Mouse (Mus musculus): ENCODE results near the gene Sap30bp.

Sap30bp gene

GRCm38 (mm10) chr11:115933108-115933746 is at the start of gene Sap30bp, which contains the start of gene Recql5:
Gene Sap30bp (plus strand): TSS chr11:115933282.
Gene Recql5 (minus strand): TSS chr11:115933477.
- DNase-seq, result peak; percentile 98

- peak in 1 of 2 experiments; percentile 66 for DNase-seq
These were observed 48.7 kb upstream of the Sap30bp start for GRCm38 (mm10) chr11:115884361-115884760.

DNA sequence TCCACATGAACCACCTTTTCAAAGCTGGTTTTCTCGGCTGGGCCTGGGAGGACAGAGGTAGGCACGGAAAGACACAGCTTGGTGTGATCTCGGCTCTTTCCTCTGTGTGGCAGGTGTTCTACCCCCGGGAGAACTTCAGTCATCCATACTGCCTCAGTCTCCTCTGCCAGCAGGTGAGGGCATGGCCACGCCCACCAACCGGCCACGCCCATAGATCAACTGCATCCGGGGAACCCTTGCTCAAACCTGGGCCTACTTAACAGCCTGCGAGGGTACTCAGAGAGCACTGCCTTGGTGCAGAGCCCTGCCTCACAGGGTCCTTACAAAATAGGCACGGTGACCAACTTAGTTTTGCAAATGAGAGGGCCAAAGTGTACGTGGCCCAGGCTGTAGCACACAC is 47.8 kb upstream of the Sap30bp start:
- DNase-seq, result no peak

DNA sequence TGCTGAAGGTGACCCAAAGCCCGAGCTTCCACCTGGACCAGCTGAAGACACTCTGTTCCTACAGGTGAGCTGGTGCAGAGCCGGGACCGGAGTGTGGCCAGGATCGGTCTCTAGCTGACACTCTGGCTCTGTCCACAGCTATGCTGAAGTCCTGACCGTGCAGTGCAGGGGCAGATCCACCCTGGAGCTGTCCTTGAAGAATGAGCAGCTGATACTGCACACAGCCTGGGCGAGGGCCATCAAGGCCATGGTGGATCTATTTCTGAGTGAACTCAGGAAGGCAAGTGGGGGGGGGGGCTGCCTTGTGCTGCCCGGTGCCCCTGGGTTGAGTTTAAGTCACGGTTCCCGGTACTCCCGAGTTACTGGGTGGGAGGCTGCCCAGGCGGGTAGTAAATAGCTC is 46.6 kb upstream of the Sap30bp start:
- DNase-seq, result no peak

DNA sequence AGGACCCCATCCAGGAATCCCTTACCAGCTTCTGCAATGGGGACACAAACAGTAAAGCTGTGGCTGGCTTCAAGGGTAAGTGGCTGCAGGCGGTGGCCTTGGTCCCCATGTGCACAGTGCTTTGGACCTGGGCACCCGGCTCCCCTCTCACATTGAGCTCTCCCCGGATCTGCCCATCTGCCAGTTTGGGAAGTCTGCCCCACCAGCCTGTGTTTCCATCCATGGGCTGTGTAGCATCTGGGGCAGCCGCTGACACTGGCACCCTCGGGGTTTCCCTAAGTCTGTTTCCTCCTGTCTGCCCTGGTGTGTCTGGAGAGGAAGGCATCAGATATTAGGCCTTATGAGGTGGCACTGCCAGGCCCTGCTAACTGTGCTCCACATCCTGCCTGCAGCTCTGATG is 45.1 kb upstream of the Sap30bp start:
- DNase-seq, result no peak

DNA sequence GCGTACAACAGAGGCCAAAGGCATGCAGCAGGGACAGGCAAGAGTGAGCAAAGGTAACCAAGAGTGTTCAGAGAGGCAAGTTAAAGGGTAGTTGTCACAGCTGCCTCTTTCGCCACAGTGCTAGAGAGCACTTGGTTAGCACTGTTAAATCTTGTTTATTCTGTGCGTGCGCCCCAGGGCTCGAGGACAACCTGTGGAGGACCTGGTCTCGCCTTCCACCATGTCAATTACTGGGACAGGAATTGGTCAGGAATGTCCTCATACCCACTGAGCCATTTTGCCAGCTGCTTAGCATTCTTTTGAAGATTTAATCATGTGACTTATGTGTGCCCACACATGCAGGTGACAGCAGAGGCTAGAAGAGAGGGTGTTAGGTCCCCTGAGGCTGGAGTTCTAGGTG is 43.9 kb upstream of the Sap30bp start:
- DNase-seq, result no peak

DNA sequence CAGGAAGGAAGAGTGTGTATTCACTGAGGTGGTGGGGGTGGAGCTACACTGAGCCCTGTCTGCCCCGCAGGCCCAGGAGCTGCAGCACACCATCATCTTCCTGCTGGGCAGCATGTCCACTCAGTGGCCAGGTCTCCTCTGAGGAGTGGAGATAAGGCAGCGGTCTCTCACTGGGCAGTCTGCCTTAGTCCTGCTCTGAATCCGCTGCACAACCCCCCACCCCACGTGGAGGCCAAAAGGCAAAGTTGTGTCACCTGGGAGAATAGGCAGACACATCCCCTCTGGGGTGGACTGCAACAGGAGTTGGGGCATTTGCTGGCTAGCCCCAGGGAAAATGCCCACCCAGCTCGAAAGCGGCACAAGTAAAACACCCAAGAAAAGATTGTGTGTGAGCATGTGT is 40.9 kb upstream of the Sap30bp start:
- no peak for DNase-seq

DNA sequence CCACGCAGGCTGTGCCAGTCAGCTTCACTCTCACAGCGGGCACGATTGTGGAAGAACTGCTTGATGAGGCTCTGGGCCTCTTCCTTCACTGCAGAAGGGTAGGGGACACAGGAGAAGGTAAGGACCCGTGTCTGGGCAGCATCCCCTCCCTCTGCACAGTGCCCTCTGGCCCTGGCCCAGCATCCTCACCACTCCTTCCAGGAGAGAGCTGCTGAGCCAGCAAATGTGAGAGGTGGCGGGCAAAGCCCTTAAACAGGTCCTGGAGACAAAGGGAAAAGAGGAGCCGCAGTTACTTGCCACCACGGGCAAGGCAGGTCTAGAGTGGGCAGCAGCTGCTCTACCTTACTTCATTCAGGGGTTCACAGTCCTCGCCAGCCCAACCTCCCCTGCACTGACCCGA is 40.0 kb upstream of the Sap30bp start:
- peak in 1 of 2 experiments; percentile 46 for DNase-seq

- peak in 1 of 2 experiments; percentile 49 for DNase-seq
These were observed 38.1 kb upstream of the Sap30bp start for GRCm38 (mm10) chr11:115894755-115895520.

DNA sequence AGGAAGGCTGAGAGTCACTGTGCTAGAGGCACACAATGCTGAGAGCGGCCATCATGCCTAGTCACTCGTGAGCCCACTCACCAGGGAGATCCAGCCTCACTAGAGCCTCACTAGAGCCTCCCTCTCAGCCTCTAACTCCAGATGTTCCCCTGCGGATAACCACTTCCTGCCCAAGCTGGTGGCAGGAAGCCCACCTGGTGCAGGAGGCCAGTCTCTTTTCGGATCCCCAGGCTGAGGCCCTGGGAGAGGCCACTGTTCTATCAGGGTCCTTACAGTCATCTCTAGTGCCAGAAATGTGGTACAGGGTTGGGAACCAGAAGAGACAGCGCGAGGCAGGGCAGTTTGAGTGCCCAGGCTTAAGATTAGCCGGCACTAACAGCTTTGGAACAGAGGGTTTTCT is 34.6 kb upstream of the Sap30bp start:
- no peak for DNase-seq

DNA sequence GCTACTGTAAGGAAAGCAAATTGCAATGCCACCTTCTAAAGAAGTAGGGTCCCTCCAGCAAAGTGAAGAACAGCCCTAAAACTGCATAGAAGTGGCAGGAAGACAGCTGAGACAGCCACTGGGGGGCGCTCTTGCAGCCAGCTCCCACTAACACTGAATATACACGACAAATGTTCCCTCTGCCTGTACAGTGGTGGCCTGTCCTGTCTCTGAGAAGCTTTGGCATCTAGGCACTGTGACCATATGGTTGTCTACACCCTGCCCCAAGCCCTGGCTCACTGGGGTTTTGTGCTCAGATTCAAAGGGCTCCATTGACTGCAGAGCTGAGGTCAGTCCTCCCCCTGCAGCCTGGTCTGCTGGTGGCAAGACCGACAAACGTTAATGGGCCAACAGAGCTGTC is 34.2 kb upstream of the Sap30bp start:
- peak in 1 of 2 experiments; percentile 47 for DNase-seq

GRCm38 (mm10) chr11:115899486-115900266 is 33.4 kb upstream of the Sap30bp start, which contains the start of gene Smim5:
Gene Smim5 (plus strand): TSS chr11:115899966.
- DNase-seq, result peak; percentile 83 to 91

DNA sequence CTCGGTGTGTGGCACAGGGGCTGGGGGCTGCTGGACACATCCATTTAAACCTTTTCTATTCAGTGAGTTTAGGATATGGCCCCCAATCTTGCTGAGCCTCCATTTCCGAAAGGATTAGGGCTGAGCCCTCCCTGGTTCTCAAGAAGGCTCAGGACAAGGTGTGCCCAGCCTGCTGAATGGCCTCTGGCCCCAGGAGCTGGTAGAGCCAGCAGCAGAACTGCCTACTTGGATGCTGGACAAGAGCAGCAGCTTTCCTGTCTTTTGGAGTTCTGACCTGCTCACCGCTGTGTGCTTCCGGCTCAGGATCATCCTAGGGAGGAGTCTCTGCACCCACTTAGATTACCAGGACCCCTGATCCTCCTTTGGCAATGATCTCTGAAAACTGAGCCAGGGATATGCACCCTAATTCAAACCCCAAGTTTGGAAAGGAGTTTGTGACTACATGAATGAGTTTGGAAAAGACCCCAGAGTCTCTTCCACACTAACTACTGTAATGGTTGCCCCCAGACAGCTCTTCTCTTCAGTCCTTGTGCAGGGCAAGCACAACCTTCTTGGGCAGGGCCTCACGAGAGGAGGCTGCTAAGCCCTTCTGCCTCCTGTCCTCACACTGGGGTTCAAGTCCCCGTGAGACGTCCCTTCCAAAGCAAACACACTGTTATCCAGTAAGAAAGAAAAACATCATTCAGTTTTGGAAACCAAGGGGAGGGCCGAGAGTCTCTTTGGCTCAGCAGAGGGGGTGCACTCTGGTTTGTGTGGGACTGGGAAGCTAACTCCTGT is 32.3 kb upstream of the Sap30bp start:
- DNase-seq, result peak in 1 of 2 experiments; percentile 56

DNA sequence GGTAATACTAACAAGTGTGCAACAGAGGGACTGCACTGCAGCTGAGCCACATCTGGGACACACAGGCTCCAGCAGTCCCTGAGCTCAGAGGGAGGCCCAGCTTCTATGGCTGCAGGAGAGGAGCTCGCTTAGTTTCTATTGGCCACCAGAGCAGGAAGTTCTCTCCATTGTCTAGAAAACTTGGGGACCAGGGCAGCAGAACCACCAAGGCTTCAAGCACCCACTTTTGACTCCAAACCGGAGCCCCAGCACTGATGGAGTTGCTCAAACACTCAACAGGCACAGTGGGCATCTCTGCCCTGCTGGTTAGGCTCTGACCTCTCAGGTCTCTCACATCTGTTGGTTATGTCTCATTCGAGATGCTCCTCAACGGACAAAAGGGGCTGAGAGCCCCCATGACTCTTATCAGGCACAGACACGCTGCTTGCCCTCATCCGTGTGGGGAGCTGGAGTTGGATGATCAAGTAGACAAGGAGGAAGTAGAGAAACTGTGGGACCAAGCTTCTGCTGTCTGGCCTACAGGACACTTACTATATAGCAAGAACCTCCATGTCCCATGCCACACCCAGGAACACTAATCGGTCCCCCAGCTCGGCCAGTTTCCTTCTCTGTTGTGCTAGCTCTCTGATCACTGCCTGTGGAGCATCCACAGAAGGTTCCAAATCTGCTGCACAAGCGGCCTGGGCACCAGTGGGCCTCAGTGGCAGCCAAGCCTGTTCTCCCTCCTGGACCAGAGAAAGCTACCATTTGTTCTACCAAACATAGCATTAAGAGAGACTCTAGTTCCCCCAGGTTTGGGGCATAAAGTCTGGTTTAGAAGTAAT is 31.5 kb upstream of the Sap30bp start:
- no peak for DNase-seq

DNA sequence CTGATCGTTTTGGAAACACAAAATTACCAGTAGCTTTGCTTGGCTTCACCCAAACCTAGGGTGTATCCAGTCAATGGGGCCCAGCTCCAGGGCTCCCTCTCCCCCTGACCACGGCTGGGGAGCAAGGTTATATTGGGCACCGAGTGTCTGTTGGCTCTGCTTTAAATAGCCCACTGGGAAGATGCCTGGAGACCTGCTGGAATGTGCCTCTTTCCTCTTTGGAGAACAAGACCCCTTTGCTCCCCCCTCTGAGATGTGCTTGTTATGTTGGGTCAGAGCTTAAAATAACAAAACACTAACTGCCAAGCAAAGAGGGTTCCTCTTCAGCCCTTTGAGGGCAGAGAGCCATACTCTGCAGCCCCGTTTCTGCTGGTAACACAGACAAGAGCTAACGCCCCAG is 30.9 kb upstream of the Sap30bp start:
- no peak for DNase-seq

GRCm38 (mm10) chr11:115902831-115903230 is 30.3 kb upstream of the Sap30bp start:
- no peak for DNase-seq

- DNase-seq, result no peak
These were observed 29.5 kb upstream of the Sap30bp start for GRCm38 (mm10) chr11:115903384-115904230.

- DNase-seq, result no peak
These were observed 28.7 kb upstream of the Sap30bp start for GRCm38 (mm10) chr11:115904231-115904955.

DNA sequence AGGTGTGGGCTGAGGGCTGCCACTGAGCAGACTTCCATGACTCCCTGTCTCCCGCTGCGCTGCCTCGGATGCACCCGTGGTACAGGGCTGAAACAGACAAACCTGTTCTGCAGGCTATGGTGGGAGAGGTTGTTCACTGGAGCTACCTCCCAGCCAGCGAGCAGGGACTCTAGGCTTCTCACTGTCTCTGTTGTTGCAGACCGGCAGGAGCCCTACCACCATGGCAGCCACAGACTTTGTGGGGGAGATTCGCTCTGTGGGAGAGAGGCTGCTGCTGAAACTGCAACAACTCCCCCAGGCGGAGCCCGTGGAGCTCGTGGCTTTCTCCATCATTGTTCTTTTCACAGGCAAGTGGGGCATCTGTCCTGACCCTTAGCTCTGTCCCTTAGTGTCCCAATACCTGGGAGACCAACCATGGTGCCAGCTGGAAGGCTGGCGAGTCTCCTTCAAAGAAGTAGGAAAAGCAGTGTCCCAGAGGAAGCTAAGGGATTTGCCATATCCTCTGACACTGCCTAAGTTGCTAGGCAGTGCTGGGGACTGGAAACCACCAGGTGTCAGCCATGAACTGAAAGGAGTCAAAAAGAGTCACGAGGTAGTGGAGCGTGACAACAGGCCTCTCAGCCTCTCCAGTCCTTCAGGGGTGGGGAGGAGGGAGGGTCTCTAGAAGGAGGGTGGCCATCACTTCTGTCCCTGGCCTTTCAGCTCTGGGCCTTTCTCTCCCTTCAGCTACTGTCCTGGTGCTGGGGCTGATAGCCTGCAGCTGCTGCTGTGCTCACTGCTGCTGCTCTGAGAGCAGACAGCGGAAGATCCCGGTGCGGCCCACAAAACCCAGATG is 27.9 kb upstream of the Sap30bp start:
- no peak for DNase-seq
